Mouse (Mus musculus) forebrain, embryonic 12.5 days (tissue): ENCODE measurements around the gene Fbxl18. TPM values are rescaled to one million over a fixed set of nuclear protein-coding genes. Genes with fewer than 3 reads are reported as not detected.
A peak's percentile ranks its signal among the peaks of the same experiment; 100 is the strongest.

Experiments
- ATAC-seq: fragments of 200-750 bp; cut with Nextera tagmentation; 2 replicates; pipeline ENCODE4 v1.8.0; 2017; ENCODE audit warnings: moderate TSS enrichment; ENCODE audit not compliant: low FRiP score
- H3K27ac ChIP-seq: fragments of 300-500 bp; sonication (generic); 2 replicates; pipeline ENCODE4 v1.5.1; 2016; ENCODE audit warnings: mild to moderate bottlenecking
- H3K27me3 ChIP-seq: fragments of 300-500 bp; sonication (generic); 2 replicates; pipeline ENCODE4 v1.6.1; 2016; ENCODE audit warnings: mild to moderate bottlenecking
- H3K36me3 ChIP-seq: fragments of 300-500 bp; sonication (generic); replicated peaks from 2 replicates; pipeline ENCODE4 v1.6.1; 2016; ENCODE audit warnings: mild to moderate bottlenecking
- H3K4me1 ChIP-seq: fragments of 300-500 bp; sonication (generic); 2 replicates; pipeline ENCODE4 v1.6.1; 2016
- H3K4me2 ChIP-seq: fragments of 300-500 bp; sonication (generic); 2 replicates; pipeline ENCODE4 v1.6.1; 2016; ENCODE audit warnings: mild to moderate bottlenecking, moderate library complexity
- H3K4me3 ChIP-seq: fragments of 300-500 bp; sonication (generic); replicated peaks from 2 replicates; pipeline ENCODE4 v1.5.1; 2016; ENCODE audit warnings: mild to moderate bottlenecking
- H3K9ac ChIP-seq: fragments of 300-500 bp; sonication (generic); 2 replicates; pipeline ENCODE4 v1.6.1; 2016; ENCODE audit warnings: mild to moderate bottlenecking
- H3K9me3 ChIP-seq: fragments of 300-500 bp; sonication (generic); 2 replicates; pipeline ENCODE4 v1.6.1; 2016
- WGBS: fragments of 180-500 bp; shearing (Covaris S2); methylation state at CpG from one replicate; pipeline ENCODE4 v1.1.7; 2016; 5-methylcytosine and 5-hydroxymethylcytosine counted together
- polyA plus RNA-seq: library from polyadenylated mRNA; unstranded; fragments of >200 nt; fragmentation: Nextera tagmentation; extraction: Ambion mirVana; gene quantifications from 2 replicates; pipeline ENCODE4 v1.2.1, GENCODE M21; 2016

Gene Fbxl18
- polyA plus RNA-seq, 1 experiment from 2014 or later, result 24.6 TPM

DNA sequence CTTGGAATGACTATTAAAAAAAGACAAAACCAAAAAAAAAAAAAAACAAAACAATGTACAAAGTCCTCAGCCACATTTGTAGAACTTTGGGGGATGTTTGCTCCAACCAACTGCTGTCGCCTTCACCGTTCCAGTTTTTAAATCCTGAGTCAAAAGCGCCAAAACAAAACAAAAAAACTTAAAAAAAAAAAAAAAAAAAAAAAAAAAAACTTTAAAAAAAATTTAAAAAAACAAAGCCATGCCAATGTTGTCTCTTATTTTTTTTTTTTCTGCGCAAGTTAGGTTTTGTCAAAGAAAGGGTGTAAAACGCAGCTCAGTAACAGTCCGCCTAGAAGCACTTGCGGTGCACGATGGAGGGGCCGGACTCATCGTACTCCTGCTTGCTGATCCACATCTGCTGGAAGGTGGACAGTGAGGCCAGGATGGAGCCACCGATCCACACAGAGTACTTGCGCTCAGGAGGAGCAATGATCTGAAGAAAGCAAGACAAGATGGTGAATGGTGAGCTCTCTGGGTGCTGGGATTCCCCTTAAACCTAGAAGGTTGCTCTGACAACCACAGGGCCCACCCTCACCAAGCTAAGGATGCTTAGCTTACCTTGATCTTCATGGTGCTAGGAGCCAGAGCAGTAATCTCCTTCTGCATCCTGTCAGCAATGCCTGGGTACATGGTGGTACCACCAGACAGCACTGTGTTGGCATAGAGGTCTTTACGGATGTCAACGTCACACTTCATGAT, 8.4 kb upstream of the Fbxl18 start:
- H3K4me1 ChIP-seq, result peaks cover 40% of the 10 kb centered on the region
- H3K27ac ChIP-seq, result peak overlapping the region; percentile 99
- peak overlapping the region; percentile 80 for H3K4me2 ChIP-seq
- no peaks in the 10 kb centered on the region for H3K27me3 ChIP-seq
- ATAC-seq, result no peak
- H3K9me3 ChIP-seq, result no peaks in the 10 kb centered on the region
- H3K9ac ChIP-seq, result peak overlapping the region; percentile 98; the same call in 1 of the 2 replicates
- H3K4me3 ChIP-seq, result peak overlapping the region; percentile 68
- WGBS, result 87% methylated on average over 14 of the region's 14 CpGs
- peaks cover 67% of the 10 kb centered on the region for H3K36me3 ChIP-seq

DNA sequence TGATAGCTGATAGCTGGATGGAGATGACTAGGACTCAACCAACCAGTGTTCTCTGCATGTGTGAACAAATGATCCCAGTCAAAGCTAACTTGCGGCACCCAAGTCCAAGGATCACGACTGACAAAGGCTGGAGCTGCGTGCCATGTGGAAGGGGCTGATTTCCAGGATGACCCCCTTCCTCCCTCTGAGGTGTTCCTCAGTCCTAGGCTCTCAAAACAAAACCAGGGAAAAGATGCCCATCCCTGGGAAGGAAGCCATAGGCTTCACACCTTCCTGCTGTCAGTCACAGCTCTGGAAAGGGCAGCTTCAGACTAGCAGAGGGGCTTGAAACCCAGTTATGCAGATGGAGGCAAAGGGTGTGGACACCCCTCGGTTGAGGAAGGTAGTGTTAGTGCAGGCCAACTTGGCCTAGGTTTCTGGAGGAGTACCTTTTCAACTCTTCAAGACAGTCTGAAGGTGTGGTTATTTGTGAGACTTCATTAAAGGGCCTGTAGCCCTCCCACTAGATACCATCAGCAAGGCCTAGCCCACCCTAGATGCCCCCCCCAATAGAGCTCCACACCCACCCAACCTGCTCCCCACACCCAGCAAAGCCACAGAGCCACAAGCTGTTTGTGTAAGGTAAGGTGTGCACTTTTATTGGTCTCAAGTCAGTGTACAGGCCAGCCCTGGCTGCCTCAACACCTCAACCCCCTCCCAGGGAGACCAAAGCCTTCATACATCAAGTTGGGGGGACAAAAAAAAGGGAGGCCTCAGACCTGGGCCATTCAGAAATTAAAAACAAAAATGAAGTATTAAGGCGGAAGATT, 7.5 kb upstream of the Fbxl18 start:
- H3K27me3 ChIP-seq, result no peaks in the 10 kb centered on the region
- peak overlapping the region; percentile 69 for H3K27ac ChIP-seq
- no peak for ATAC-seq
- H3K4me1 ChIP-seq, result peaks cover 31% of the 10 kb centered on the region
- H3K4me2 ChIP-seq, result no peak overlapping the region
- H3K36me3 ChIP-seq, result peaks cover 69% of the 10 kb centered on the region
- 56% methylated on average over 5 of the region's 5 CpGs for WGBS
- no peaks in the 10 kb centered on the region for H3K9me3 ChIP-seq
- no peak overlapping the region; the same call in 1 of the 2 replicates for H3K4me3 ChIP-seq
- no peak overlapping the region for H3K9ac ChIP-seq

DNA sequence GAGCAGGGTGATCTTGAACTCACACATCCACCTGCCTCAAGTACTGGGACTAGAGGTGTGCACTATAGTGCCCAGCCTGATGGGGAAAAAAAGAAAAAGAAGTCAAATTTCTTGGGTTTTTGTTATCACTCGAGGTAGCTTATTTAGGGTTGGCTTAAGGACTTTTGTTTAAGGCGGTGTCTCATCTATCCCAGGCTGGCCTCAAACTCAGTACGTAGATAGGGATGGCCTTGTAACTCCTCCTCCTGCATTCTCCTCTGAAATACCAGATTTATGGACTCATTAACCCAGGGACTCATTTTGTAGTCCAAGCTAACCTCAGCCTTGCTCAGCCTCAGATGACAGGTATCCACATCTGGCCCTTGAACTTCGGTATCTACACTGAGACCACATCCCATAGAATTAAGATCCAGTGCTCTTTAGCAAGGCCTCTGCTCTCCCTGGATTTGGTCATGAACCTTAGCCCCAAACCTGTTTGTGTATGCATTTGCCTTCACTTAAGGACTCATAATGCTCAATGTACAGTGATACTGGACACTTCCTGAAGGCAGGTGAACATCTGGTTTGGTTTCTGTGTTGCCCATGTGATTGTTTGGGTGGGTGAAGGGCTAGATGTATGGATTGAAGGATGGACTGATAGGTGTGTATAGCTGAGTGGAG, 6.8 kb upstream of the Fbxl18 start:
- peaks cover 69% of the 10 kb centered on the region for H3K36me3 ChIP-seq
- H3K27me3 ChIP-seq, result no peaks in the 10 kb centered on the region
- no peak overlapping the region; the same call in 1 of the 2 replicates for H3K4me3 ChIP-seq
- 79% methylated on average over 4 of the region's 4 CpGs for WGBS
- peaks cover 23% of the 10 kb centered on the region for H3K4me1 ChIP-seq
- H3K27ac ChIP-seq, result peak overlapping the region; percentile 69
- no peaks in the 10 kb centered on the region for H3K9me3 ChIP-seq
- no peak for ATAC-seq
- H3K4me2 ChIP-seq, result no peak overlapping the region
- no peak overlapping the region for H3K9ac ChIP-seq

- no peak overlapping the region for H3K4me2 ChIP-seq
- peaks cover 69% of the 10 kb centered on the region for H3K36me3 ChIP-seq
- H3K9me3 ChIP-seq, result no peaks in the 10 kb centered on the region
- H3K4me1 ChIP-seq, result peaks cover 22% of the 10 kb centered on the region
- peak overlapping the region; percentile 69 for H3K27ac ChIP-seq
- ATAC-seq, result no peak
- H3K9ac ChIP-seq, result no peak overlapping the region
- no peaks in the 10 kb centered on the region for H3K27me3 ChIP-seq
- no peak overlapping the region for H3K4me3 ChIP-seq
- 82% methylated on average over 7 of the region's 7 CpGs for WGBS
Measured at GRCm38 (mm10) chr5:142901355-142901802, 6.2 kb upstream of the Fbxl18 start.

GRCm38 (mm10) chr5:142900651-142901050, 5.4 kb upstream of the Fbxl18 start:
- no peaks in the 10 kb centered on the region for H3K27me3 ChIP-seq
- no peak overlapping the region for H3K4me3 ChIP-seq
- no peak overlapping the region for H3K9ac ChIP-seq
- no peaks in the 10 kb centered on the region for H3K9me3 ChIP-seq
- H3K27ac ChIP-seq, result no peak overlapping the region
- no peak for ATAC-seq
- peaks cover 27% of the 10 kb centered on the region for H3K4me1 ChIP-seq
- WGBS, result 88% methylated on average over 7 of the region's 7 CpGs
- no peak overlapping the region for H3K4me2 ChIP-seq
- H3K36me3 ChIP-seq, result peaks cover 69% of the 10 kb centered on the region

- Histone ChIP-seq H3K9ac (no peak overlapping the region), H3K4me3 (no peak overlapping the region), H3K27me3 (no peaks in the 10 kb centered on the region), H3K4me2 (no peak overlapping the region), H3K27ac (no peak overlapping the region), H3K9me3 (no peaks in the 10 kb centered on the region), H3K4me1 (peaks cover 30% of the 10 kb centered on the region), H3K36me3 (peaks cover 63% of the 10 kb centered on the region)
- no peak for ATAC-seq
- 86% methylated on average over 4 of the region's 5 CpGs for WGBS
Measured at GRCm38 (mm10) chr5:142899932-142900533, 4.8 kb upstream of the Fbxl18 start.

GRCm38 (mm10) chr5:142899057-142899601, 3.9 kb upstream of the Fbxl18 start:
- no peaks in the 10 kb centered on the region for H3K9me3 ChIP-seq
- peaks cover 54% of the 10 kb centered on the region for H3K36me3 ChIP-seq

DNA sequence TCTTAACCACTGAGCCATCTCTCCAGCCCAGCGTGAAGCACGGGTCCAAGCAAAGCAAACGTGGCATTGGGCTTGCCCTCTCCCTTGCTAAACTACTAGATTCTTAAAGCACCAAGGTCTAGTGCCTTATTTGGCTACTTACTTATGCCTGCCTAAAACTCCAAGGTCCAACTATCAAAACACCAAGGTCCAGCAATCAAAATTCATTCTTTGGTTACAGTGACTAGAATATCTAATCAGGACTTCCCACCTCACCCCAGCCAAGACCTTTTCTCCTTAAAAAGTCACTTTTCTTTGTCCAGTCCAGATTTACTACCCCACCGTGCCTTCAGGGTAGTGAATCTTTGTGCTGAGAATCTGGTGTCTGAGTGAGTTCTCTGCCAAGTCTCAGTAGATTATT, 3.1 kb upstream of the Fbxl18 start:
- WGBS, result 87% methylated on average over 4 of the region's 4 CpGs
- Histone ChIP-seq H3K36me3 (peaks cover 46% of the 10 kb centered on the region), H3K9me3 (no peaks in the 10 kb centered on the region), H3K4me1 (peaks cover 30% of the 10 kb centered on the region), H3K4me2 (no peak overlapping the region), H3K27ac (no peak overlapping the region), H3K9ac (no peak overlapping the region), H3K4me3 (no peak overlapping the region), H3K27me3 (no peaks in the 10 kb centered on the region)
- no peak for ATAC-seq

More at GRCm38 (mm10) chr5:142899057-142899601, 3.9 kb upstream of the Fbxl18 start:
- no peak overlapping the region for H3K4me3 ChIP-seq
- H3K4me1 ChIP-seq, result peaks cover 27% of the 10 kb centered on the region
- H3K27ac ChIP-seq, result peak overlapping the region; percentile 14; the same call in 1 of the 2 replicates
- H3K4me2 ChIP-seq, result no peak overlapping the region
- ATAC-seq, result no peak
- no peaks in the 10 kb centered on the region for H3K27me3 ChIP-seq
- no peak overlapping the region for H3K9ac ChIP-seq
- 89% methylated on average over 9 of the region's 9 CpGs for WGBS

- WGBS, result 92% methylated on average over 7 of the region's 7 CpGs
- Histone ChIP-seq H3K9ac (no peak overlapping the region), H3K9me3 (no peaks in the 10 kb centered on the region), H3K4me1 (peaks cover 29% of the 10 kb centered on the region), H3K36me3 (peaks cover 40% of the 10 kb centered on the region), H3K4me3 (no peak overlapping the region), H3K27ac (no peak overlapping the region), H3K4me2 (no peak overlapping the region), H3K27me3 (no peaks in the 10 kb centered on the region)
- ATAC-seq, result no peak
Measured at GRCm38 (mm10) chr5:142897568-142898248, 2.5 kb upstream of the Fbxl18 start.

- WGBS, result 93% methylated on average over 5 of the region's 5 CpGs
- Histone ChIP-seq H3K9me3 (no peaks in the 10 kb centered on the region), H3K36me3 (peaks cover 30% of the 10 kb centered on the region), H3K4me3 (no peak overlapping the region), H3K27ac (no peak overlapping the region), H3K4me1 (peaks cover 26% of the 10 kb centered on the region), H3K27me3 (no peaks in the 10 kb centered on the region), H3K4me2 (no peak overlapping the region), H3K9ac (no peak overlapping the region)
- ATAC-seq, result no peak
Measured at GRCm38 (mm10) chr5:142896713-142897112, 1.5 kb upstream of the Fbxl18 start.

- H3K27ac ChIP-seq, result no peak overlapping the region
- no peak overlapping the region for H3K9ac ChIP-seq
- ATAC-seq, result no peak
- peaks cover 26% of the 10 kb centered on the region for H3K4me1 ChIP-seq
- no peaks in the 10 kb centered on the region for H3K27me3 ChIP-seq
- no peaks in the 10 kb centered on the region for H3K9me3 ChIP-seq
- 90% methylated on average over 10 of the region's 10 CpGs for WGBS
- H3K4me2 ChIP-seq, result peak overlapping the region; percentile 93; the same call in 1 of the 2 replicates
- no peak overlapping the region; the same call in 1 of the 2 replicates for H3K4me3 ChIP-seq
- H3K36me3 ChIP-seq, result peaks cover 25% of the 10 kb centered on the region
Measured at GRCm38 (mm10) chr5:142896192-142896591, 971 bp upstream of the Fbxl18 start.
